Mouse (Mus musculus) limb, embryonic 12.5 days (tissue): ENCODE data around the gene Pank1. TPM values are rescaled to one million over a fixed set of nuclear protein-coding genes. Genes with fewer than 3 reads are reported as not detected.

ENCODE experiments used
- ATAC-seq: fragments of 200-750 bp; cut with Nextera tagmentation; 2 replicates; pipeline ENCODE4 v1.8.0; 2017; ENCODE audit warnings: low read depth, moderate TSS enrichment; ENCODE audit not compliant: insufficient number of reproducible peaks, insufficient read depth, low FRiP score, low TSS enrichment
- H3K27ac ChIP-seq: fragments of 300-500 bp; sonication (generic); 2 replicates; pipeline ENCODE4 v1.5.1; 2016; ENCODE audit warnings: mild to moderate bottlenecking, moderate library complexity
- H3K27me3 ChIP-seq: fragments of 300-500 bp; sonication (generic); 2 replicates; pipeline ENCODE4 v1.6.1; 2016; ENCODE audit warnings: mild to moderate bottlenecking, moderate library complexity
- H3K36me3 ChIP-seq: fragments of 300-500 bp; sonication (generic); 2 replicates; pipeline ENCODE4 v1.6.1; 2016; ENCODE audit warnings: mild to moderate bottlenecking, moderate library complexity
- H3K4me1 ChIP-seq: fragments of 300-500 bp; sonication (generic); replicated peaks from 2 replicates; pipeline ENCODE4 v1.6.1; 2016
- H3K4me2 ChIP-seq: fragments of 300-500 bp; sonication (generic); 2 replicates; pipeline ENCODE4 v1.6.1; 2016; ENCODE audit warnings: mild to moderate bottlenecking, moderate library complexity
- H3K4me3 ChIP-seq: fragments of 300-500 bp; sonication (generic); replicated peaks from 2 replicates; pipeline ENCODE4 v1.5.1; 2016; ENCODE audit warnings: mild to moderate bottlenecking
- H3K9ac ChIP-seq: fragments of 300-500 bp; sonication (generic); replicated peaks from 2 replicates; pipeline ENCODE4 v1.6.1; 2016; ENCODE audit warnings: mild to moderate bottlenecking, moderate library complexity
- H3K9me3 ChIP-seq: fragments of 300-500 bp; sonication (generic); 2 replicates; pipeline ENCODE4 v1.6.1; 2016; ENCODE audit warnings: mild to moderate bottlenecking, moderate library complexity
- WGBS: fragments of 180-500 bp; shearing (Covaris S2); methylation state at CpG from one replicate; pipeline ENCODE4 v1.1.7; 2016; 5-methylcytosine and 5-hydroxymethylcytosine counted together
- polyA plus RNA-seq: library from polyadenylated mRNA; unstranded; fragments of >200 nt; fragmentation: Nextera tagmentation; extraction: Ambion mirVana; gene quantifications from 2 replicates; pipeline ENCODE4 v1.2.1, GENCODE M21; 2016

Pank1 gene
- polyA plus RNA-seq, 1 experiment from 2014 or later, result 8.4 TPM

DNA sequence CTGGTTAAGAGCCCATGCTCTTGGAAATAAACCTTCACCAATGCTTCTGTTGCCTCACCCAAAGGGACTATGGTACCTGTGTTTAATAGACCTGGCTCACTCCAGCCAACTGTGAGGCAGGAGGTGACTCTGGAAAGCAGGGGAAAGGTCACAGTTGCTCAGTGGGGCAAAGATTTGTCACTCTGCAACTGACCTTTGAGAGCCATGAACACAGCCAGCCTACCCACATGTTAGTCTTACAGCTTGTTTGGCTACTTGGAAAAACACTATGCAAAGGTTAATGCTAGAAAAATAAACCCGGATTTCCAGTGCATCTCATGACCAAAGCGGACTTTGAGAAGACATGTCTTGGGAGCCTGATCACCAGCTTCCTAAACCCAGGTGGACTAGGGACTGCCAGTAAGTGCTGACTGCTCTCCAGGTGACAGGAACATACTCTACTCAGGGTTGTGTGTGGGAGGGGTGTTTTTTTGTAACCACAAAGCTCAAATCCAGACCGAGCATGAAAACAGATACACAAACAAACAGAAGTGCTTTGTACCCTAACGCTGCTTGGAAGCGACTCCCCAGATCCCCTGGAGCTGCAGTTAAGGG lies 59.6 kb downstream of the Pank1 start:
- no peak overlapping the region for H3K4me2 ChIP-seq
- H3K4me3 ChIP-seq, result no peak overlapping the region
- no peaks in the 10 kb centered on the region for H3K27me3 ChIP-seq
- H3K27ac ChIP-seq, result no peak overlapping the region
- WGBS, result 81% methylated on average over 5 of the region's 5 CpGs
- no peaks in the 10 kb centered on the region for H3K9me3 ChIP-seq
- H3K36me3 ChIP-seq, result peaks cover 11% of the 10 kb centered on the region; the same call in 1 of the 2 replicates
- H3K4me1 ChIP-seq, result no peaks in the 10 kb centered on the region
- no peak for ATAC-seq
- no peak overlapping the region for H3K9ac ChIP-seq

DNA sequence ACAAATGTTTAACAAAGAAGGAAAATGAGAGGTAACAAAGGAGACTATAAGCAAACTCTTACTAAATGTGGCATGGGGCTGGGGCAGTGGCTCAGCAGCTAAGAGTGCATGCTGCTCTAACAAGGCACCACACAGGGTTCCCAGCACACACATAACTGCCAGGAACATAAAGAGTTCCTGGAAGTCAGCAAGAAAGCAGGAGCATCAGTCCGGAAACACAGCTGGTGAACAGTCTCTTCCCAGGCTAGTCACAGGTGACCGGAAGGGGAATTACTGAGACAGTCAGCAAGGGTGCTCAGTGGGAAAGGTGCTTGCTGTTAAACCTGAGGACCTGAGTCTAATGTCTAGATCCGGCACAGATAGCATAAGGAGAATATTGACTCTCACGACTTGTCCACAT lies 63.9 kb downstream of the Pank1 start:
- no peaks in the 10 kb centered on the region for H3K9me3 ChIP-seq
- no peak overlapping the region for H3K9ac ChIP-seq
- H3K27me3 ChIP-seq, result no peaks in the 10 kb centered on the region
- ATAC-seq, result no peak
- no peak overlapping the region for H3K4me2 ChIP-seq
- H3K36me3 ChIP-seq, result no peaks in the 10 kb centered on the region; the same call in 1 of the 2 replicates
- no peaks in the 10 kb centered on the region for H3K4me1 ChIP-seq
- no peak overlapping the region for H3K4me3 ChIP-seq
- 85% methylated on average over 4 of the region's 4 CpGs for WGBS
- H3K27ac ChIP-seq, result no peak overlapping the region

DNA sequence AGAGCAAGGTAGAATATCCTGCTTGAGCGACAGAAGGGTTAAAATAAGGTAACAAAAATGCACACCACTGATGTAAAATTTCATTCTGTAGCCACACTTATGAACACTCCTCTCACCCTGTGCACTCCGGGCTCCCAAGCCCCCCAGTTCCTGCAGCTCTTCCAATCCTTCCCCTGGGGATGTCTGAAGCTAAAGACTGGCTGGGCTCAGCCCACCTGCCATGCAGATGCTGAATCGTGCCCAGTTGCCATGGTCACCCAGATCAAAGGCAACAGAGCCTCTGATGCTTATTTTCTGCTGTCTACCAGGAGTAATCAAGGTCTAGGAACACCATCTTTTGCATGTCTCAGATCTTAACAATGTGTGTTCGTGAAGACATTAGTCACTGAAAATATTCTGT lies 64.6 kb downstream of the Pank1 start:
- WGBS, result 40% methylated on average over 4 of the region's 4 CpGs
- no peak for ATAC-seq

DNA sequence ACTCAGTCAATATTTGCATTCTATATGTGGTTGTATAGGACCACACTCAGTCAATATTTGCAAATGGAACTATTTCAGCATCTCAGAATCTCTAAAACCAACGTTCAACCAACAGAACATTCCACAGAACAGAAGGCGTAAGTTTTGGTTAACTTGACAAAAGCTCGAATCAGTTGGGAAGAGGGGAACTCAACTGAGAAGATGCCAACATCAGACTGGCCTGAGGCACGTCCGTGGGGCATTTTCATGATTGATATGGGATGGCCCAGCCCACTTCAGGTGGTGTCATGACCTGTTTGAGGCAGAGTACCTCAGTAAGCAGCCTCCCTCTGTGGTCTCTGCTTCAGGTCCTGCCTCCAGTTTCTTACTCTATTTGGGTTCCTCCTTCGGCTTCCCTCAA lies 65.3 kb downstream of the Pank1 start:
- Histone ChIP-seq H3K27me3 (no peaks in the 10 kb centered on the region), H3K36me3 (no peaks in the 10 kb centered on the region; the same call in 1 of the 2 replicates), H3K4me1 (no peaks in the 10 kb centered on the region), H3K4me2 (no peak overlapping the region), H3K4me3 (no peak overlapping the region), H3K9ac (no peak overlapping the region), H3K9me3 (no peaks in the 10 kb centered on the region), H3K27ac (no peak overlapping the region)
- WGBS, result 90% methylated on average over 6 of the region's 6 CpGs
- ATAC-seq, result no peak

More for the DNA sequence above, 64.6 kb downstream of the Pank1 start:
- Histone ChIP-seq H3K4me3 (no peak overlapping the region), H3K4me1 (no peaks in the 10 kb centered on the region), H3K36me3 (no peaks in the 10 kb centered on the region; the same call in 1 of the 2 replicates), H3K9me3 (no peaks in the 10 kb centered on the region), H3K27me3 (no peaks in the 10 kb centered on the region), H3K27ac (no peak overlapping the region), H3K4me2 (no peak overlapping the region), H3K9ac (no peak overlapping the region)

DNA sequence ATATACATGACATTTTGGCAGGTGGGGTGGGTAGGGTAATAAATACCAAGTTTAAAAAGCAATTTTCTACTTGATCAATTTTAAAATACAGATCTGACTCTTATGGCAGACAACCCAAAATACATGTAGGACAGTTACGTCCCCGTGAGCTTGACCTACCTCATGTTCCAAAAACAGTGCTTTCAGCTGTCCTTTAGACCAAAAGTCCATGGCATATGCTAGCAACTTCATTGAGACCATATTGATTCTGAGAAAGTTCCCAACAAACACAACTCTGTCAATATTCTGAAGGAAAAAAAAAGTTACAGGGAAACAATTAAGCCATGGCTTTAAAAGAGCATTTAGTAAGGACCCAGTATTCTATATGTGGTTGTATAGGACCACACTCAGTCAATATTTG lies 65.7 kb downstream of the Pank1 start:
- ATAC-seq, result no peak
- no peaks in the 10 kb centered on the region for H3K4me1 ChIP-seq
- H3K36me3 ChIP-seq, result no peaks in the 10 kb centered on the region
- H3K27me3 ChIP-seq, result no peaks in the 10 kb centered on the region
- H3K9me3 ChIP-seq, result no peaks in the 10 kb centered on the region
- H3K4me2 ChIP-seq, result no peak overlapping the region
- no peak overlapping the region for H3K9ac ChIP-seq
- no peak overlapping the region for H3K27ac ChIP-seq
- WGBS, result 92% methylated on average over 2 of the region's 2 CpGs
- H3K4me3 ChIP-seq, result no peak overlapping the region

DNA sequence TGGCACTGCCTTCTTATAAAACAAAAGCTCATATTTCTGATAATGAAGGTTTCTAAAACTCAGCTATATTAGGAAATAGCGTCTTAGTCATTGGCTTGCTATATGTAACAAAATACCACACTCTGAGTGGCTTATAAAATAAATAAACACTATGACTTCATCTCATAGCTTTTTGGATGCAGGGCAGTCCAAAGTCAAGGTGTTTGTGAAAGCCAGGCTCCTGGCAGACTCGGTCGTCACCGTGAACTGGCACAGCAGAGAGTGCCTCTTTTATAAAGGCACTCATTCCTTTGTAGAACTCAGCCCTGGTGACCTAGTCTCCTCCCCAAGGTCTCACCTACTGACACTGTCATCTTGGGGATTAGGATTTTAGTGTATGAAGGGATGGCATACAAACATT lies 66.5 kb downstream of the Pank1 start:
- WGBS, result 91% methylated on average over 4 of the region's 4 CpGs
- Histone ChIP-seq H3K27me3 (no peaks in the 10 kb centered on the region), H3K9me3 (no peaks in the 10 kb centered on the region), H3K4me1 (no peaks in the 10 kb centered on the region), H3K9ac (no peak overlapping the region), H3K36me3 (no peaks in the 10 kb centered on the region), H3K27ac (no peak overlapping the region), H3K4me3 (no peak overlapping the region), H3K4me2 (no peak overlapping the region)
- no peak for ATAC-seq

DNA sequence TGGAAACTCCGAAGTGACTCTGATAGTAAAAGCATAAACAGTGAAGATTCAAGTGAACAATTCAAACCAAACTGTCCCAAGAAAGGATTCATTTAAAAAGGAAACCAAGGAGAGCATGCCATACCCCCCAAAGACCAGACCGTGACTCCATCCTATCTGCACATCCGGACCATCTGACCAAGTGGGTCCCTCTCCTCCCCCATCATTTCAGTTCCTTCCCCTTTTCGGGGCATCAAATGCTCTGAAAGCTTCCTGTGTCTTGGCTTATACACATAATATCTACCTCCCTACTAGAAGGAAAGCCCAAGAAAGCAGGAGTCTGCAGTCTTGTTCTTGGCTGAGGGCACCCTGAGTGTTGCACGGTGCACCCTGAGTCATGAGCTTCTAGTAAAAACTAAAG lies 72.1 kb downstream of the Pank1 start:
- Histone ChIP-seq H3K27ac (no peak overlapping the region), H3K4me3 (no peak overlapping the region), H3K9me3 (no peaks in the 10 kb centered on the region), H3K4me2 (no peak overlapping the region), H3K4me1 (no peaks in the 10 kb centered on the region), H3K27me3 (no peaks in the 10 kb centered on the region), H3K36me3 (no peaks in the 10 kb centered on the region), H3K9ac (no peak overlapping the region)
- no peak for ATAC-seq
- 93% methylated on average over 5 of the region's 5 CpGs for WGBS

DNA sequence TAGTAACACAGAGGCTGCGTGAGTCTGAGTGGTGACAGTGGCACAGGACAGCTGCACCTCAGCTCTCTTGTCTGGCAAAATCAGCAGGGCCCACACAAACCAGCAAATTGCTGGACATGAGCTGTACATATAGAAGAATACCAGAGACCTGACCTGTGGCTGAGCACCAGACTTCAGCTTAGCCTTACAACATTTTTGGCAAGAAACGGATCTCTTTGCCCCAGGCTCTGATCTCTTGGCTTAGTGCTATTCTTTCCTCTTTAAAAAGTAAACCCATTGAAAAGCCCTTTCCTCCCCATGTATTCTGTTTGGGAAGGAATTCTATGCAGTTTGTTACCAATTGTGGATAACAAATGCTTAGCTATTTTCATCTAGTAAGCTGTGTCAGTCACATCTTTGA lies 74.2 kb downstream of the Pank1 start:
- Histone ChIP-seq H3K36me3 (no peaks in the 10 kb centered on the region), H3K27ac (no peak overlapping the region), H3K4me3 (no peak overlapping the region), H3K9ac (no peak overlapping the region), H3K27me3 (no peaks in the 10 kb centered on the region), H3K4me1 (no peaks in the 10 kb centered on the region), H3K4me2 (no peak overlapping the region), H3K9me3 (no peaks in the 10 kb centered on the region)
- 81% methylated on average over 2 of the region's 2 CpGs for WGBS
- ATAC-seq, result no peak

DNA sequence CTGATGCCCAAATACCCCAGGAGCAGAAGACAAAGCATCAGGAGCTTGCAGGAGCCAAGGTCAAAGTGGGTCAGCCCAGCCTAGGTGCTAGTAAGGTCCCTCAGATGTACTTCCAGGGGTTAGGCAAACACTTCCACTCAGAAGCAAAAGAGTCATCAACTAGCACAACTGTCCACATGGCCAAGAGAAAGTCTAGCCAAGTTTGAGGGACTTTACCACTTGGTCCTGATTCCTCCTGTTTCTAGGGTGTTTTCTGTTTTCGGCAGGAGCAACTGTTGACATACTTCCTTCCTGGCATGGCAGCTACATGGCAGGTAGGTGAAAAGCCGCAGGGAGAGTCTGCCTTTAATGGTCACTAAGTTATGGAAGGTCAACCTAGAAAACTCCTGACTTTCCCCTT lies 74.7 kb downstream of the Pank1 start:
- H3K4me3 ChIP-seq, result no peak overlapping the region
- 78% methylated on average over 2 of the region's 2 CpGs for WGBS
- ATAC-seq, result no peak
- no peaks in the 10 kb centered on the region for H3K27me3 ChIP-seq
- H3K4me1 ChIP-seq, result no peaks in the 10 kb centered on the region
- H3K27ac ChIP-seq, result no peak overlapping the region
- no peak overlapping the region for H3K4me2 ChIP-seq
- H3K9ac ChIP-seq, result no peak overlapping the region
- H3K9me3 ChIP-seq, result no peaks in the 10 kb centered on the region
- H3K36me3 ChIP-seq, result no peaks in the 10 kb centered on the region

DNA sequence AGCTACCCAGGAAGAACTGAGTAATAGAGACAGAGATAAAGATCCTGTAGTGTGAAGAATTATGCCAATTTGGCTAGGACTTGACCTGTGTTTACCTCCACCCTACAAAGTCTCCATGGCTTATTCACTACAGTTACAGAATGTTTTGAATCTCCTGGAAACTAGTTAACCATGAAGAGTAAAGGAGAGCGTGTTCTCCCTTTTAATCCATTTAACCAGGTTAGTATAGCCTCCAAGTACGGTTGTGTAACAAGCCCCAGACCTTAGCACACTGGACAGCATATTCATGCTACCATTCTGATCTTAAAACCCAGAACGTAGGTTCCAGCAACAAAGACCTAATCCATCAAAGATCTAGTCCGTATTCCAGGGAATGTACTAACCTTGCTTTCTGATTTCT lies 75.9 kb downstream of the Pank1 start:
- no peak overlapping the region for H3K9ac ChIP-seq
- WGBS, result 90% methylated on average over 4 of the region's 4 CpGs
- no peak for ATAC-seq
- H3K4me3 ChIP-seq, result no peak overlapping the region
- no peak overlapping the region for H3K27ac ChIP-seq
- no peaks in the 10 kb centered on the region for H3K4me1 ChIP-seq
- no peaks in the 10 kb centered on the region for H3K36me3 ChIP-seq
- H3K9me3 ChIP-seq, result no peaks in the 10 kb centered on the region
- no peaks in the 10 kb centered on the region for H3K27me3 ChIP-seq
- no peak overlapping the region for H3K4me2 ChIP-seq

DNA sequence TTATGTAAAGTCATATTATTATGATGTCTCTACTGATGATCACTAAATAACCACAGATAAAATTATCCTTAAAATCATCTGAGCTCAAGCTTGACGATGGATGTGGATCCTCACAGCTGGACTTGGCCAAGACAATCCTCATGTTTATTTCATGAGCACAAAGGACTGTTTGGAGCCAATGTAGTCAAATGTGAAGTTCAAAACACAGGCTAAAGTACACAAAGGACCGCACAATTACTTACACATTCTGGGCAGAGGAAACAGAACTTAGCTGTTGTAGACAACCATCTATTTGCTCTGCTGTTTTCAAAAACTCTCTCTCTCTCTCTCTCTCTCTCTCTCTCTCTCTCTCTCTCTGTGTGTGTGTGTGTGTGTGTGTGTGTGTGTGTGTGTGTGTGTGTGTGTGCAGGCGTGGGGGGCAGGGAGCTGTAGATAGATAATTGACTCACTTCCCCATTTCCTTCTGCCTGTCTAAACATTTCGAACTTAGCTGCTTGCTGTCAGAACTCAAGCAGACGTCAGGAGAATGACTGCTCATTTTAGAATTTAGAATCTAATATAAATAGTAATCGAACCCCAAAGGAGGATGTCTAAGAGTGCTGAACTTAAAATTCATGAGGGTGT lies 79.5 kb downstream of the Pank1 start:
- Histone ChIP-seq H3K36me3 (no peaks in the 10 kb centered on the region), H3K9ac (no peak overlapping the region), H3K27me3 (no peaks in the 10 kb centered on the region), H3K9me3 (no peaks in the 10 kb centered on the region), H3K4me2 (no peak overlapping the region), H3K4me1 (no peaks in the 10 kb centered on the region), H3K27ac (no peak overlapping the region), H3K4me3 (no peak overlapping the region)
- ATAC-seq, result no peak
- WGBS, result 83% methylated on average over 5 of the region's 6 CpGs

DNA sequence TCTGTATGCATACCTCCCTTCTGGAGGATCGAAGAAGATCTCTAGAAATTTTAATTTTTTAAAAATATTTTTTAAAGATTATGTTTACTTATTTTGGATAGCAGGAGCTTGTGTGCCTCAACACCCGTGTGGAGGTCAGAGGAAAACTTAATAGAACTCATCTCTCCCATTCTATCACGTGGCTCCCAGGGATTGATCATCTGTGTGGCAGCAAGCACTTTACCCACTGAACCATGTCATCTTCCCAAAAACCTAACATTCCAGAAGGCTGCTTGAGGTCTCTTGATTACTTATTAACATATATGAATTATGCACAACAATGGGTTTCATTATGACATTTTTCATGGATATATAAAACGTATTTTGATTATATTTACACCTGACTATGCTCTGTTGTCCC lies 82.9 kb downstream of the Pank1 start:
- Histone ChIP-seq H3K4me2 (no peak overlapping the region), H3K9ac (no peak overlapping the region), H3K27ac (no peak overlapping the region), H3K36me3 (no peaks in the 10 kb centered on the region), H3K4me1 (no peaks in the 10 kb centered on the region), H3K9me3 (no peaks in the 10 kb centered on the region), H3K4me3 (no peak overlapping the region), H3K27me3 (no peaks in the 10 kb centered on the region)
- WGBS, result 82% methylated on average over 4 of the region's 4 CpGs
- ATAC-seq, result no peak
